Mouse (Mus musculus) heart, embryonic 10.5 days (tissue): ENCODE measurements around the gene Rasgef1b. TPM values are rescaled to one million over a fixed set of nuclear protein-coding genes. Genes with fewer than 3 reads are reported as not detected.
A peak's percentile ranks its signal among the peaks of the same experiment; 100 is the strongest.

Source experiments
- DNase-seq: peaks from one replicate; pipeline ENCODE4 v3.0.0-alpha.2; 2017; ENCODE audit warnings: low spot score
- H3K27ac ChIP-seq: fragments of 300-500 bp; sonication (generic); 2 replicates; pipeline ENCODE4 v1.5.1; 2016; ENCODE audit warnings: mild to moderate bottlenecking
- H3K27me3 ChIP-seq: fragments of 300-500 bp; sonication (generic); 2 replicates; pipeline ENCODE4 v1.6.1; 2016; ENCODE audit warnings: mild to moderate bottlenecking; ENCODE audit not compliant: poor library complexity, insufficient read depth, severe bottlenecking
- H3K36me3 ChIP-seq: fragments of 300-500 bp; sonication (generic); 2 replicates; pipeline ENCODE4 v1.6.1; 2016; ENCODE audit warnings: mild to moderate bottlenecking, moderate library complexity
- H3K4me1 ChIP-seq: fragments of 300-500 bp; sonication (generic); 2 replicates; pipeline ENCODE4 v1.6.1; 2016; ENCODE audit warnings: mild to moderate bottlenecking
- H3K4me3 ChIP-seq: fragments of 300-500 bp; sonication (generic); 2 replicates; pipeline ENCODE4 v1.5.1; 2016; ENCODE audit warnings: mild to moderate bottlenecking, moderate library complexity
- H3K9me3 ChIP-seq: fragments of 300-500 bp; sonication (generic); 2 replicates; pipeline ENCODE4 v1.6.1; 2016; ENCODE audit warnings: mild to moderate bottlenecking, moderate library complexity
- WGBS: fragments of 180-500 bp; shearing (Covaris S2); methylation state at CpG from one replicate; pipeline ENCODE4 v1.1.7; 2016; 5-methylcytosine and 5-hydroxymethylcytosine counted together
- polyA plus RNA-seq: library from polyadenylated mRNA; unstranded; fragments of >200 nt; fragmentation: Nextera tagmentation; extraction: Ambion mirVana; gene quantifications from 2 replicates; pipeline ENCODE4 v1.2.1, GENCODE M21; 2016

Rasgef1b gene
- polyA plus RNA-seq, 1 experiment from 2014 or later, result 20.6 TPM

DNA sequence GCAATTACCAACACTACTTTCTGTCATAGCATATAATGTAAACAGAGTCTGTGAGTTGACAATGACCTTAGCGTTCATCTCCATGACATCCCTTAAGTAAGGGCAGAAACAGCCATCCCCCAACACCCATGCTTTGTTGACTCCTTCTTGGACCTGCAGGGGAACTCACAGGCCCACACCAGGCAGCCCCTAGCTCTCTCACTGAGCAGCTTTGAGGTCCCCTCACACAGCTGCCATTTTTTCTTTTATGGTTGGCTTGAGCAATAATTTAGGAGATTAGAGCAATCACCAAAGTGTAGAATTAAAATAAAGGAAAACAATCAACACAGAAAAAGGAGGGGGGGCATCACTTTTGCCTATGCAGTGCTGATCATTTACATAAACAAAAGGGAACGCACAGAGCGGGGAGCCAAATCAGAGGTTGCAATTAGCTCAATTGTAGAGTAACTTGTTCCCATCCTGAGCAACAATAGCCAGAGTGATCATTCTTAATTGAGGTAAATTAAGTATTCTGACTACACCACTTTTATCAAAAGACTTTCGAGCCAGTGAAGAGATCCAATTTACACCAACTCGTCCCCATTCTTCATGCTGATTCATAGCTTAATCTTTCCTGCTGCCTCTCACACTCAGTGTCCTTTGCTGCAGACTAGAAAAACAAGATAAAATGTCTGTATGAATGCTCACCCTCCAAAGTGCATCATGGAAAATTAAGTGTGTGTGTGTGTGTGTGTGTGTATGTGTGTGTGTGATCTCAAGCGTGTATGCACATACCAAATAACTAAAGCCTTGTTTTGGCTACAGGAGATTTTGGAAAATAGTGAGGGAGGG lies 184.0 kb downstream of the Rasgef1b start:
- peaks cover 9% of the 10 kb centered on the region; the same call in 1 of the 2 replicates for H3K4me1 ChIP-seq
- no peaks in the 10 kb centered on the region; the same call in 1 of the 2 replicates for H3K27me3 ChIP-seq
- no peaks in the 10 kb centered on the region for H3K36me3 ChIP-seq
- no peaks in the 10 kb centered on the region for H3K9me3 ChIP-seq
- no peak for DNase-seq
- 62% methylated on average over 6 of the region's 6 CpGs for WGBS
- H3K27ac ChIP-seq, result no peak overlapping the region
- no peak overlapping the region for H3K4me3 ChIP-seq

DNA sequence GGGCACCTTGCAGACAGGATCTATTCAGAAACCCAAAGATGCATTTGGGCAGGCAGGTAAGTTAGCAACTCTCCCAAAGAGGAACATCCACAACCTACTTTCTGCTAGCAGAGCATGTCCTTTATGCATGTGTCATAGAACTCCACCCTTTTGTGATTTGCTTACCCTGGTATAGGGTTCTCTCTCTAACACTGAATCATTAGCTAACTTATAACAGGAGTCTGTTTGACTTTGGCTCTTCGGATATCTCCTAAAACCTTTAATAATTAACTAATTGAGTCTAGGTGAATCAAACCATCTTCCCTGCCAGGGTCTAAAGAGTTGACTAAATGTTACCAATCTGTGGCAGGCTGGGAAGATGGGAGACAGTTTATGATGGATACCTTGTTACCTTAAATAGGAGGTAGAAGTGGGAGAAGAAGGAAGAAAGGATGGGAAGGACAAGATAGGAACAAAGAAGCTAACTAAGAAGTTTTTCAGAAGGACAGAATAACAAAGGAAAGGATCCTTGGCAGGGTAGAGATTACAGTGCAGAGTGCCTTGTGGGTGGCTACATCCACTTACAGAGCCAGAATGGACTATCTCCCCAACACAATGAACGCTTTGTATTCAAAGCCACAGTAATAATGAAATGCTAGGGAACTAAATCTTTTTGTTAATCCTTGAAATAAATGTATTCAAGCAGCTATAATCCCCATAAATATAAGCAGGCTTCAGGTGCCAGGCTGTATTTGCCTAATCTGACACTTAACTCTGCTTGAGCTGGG lies 186.7 kb downstream of the Rasgef1b start:
- Histone ChIP-seq H3K27me3 (no peaks in the 10 kb centered on the region; the same call in 1 of the 2 replicates), H3K27ac (no peak overlapping the region), H3K9me3 (no peaks in the 10 kb centered on the region), H3K4me3 (no peak overlapping the region), H3K36me3 (no peaks in the 10 kb centered on the region), H3K4me1 (peaks cover 9% of the 10 kb centered on the region; the same call in 1 of the 2 replicates)
- 66% methylated on average over 2 of the region's 2 CpGs for WGBS
- DNase-seq, result no peak

DNA sequence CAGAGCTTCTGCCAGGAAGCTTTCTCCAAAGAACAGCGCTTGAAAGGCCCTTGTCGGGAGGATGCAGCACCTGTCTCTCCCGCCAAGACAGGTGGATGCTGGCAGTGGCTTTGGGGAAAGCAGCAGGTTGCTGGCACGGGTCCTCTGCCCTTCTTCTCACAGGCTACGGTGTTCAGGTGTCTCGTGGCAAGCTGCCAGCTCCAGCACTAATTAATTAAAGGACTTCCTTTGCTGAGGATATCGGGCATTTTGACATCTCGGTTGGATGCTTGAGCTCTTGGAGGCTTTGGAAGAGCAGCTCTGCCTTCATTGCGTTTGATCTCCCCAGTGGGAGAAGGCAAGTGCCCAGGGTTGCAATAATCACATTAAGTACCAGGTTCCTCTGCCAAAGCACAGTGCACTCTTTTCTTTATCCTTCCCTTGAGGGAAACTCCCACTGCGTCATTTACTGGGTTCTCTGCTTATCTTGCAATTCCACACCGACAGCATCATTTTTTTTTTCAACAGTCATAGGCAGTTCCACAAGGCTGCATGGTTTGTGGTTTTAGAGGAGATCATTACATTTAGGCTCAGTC lies 187.5 kb downstream of the Rasgef1b start:
- Histone ChIP-seq H3K4me1 (peaks cover 10% of the 10 kb centered on the region; the same call in 1 of the 2 replicates), H3K36me3 (no peaks in the 10 kb centered on the region), H3K27me3 (no peaks in the 10 kb centered on the region; the same call in 1 of the 2 replicates), H3K4me3 (no peak overlapping the region), H3K9me3 (no peaks in the 10 kb centered on the region), H3K27ac (no peak overlapping the region)
- WGBS, result 50% methylated on average over 11 of the region's 11 CpGs
- DNase-seq, result no peak

DNA sequence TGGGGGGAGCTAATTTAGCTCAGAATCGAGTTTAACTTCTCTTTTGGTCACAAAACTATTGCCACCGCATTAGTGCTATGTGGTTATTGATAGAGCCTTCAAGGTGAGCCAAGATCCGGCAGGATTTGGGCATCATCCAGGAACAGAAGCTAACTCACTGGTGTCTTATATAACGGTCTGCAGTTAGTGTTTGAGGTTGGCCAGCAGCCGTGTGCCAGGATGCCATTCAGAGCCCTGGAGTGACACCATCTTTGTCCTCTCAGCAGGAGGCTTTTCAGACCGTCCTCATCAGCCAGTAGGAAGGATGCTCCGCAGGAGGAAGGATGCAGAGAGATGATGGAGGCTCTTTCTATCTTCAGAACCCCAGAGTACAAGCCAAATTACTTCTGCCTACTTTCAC lies 195.4 kb downstream of the Rasgef1b start:
- Histone ChIP-seq H3K36me3 (no peaks in the 10 kb centered on the region), H3K27me3 (no peaks in the 10 kb centered on the region), H3K4me3 (no peak overlapping the region), H3K27ac (no peak overlapping the region), H3K4me1 (0 out of 2 replicates have a peak, but pooled peaks cover 4% of the 10 kb centered on the region), H3K9me3 (no peaks in the 10 kb centered on the region)
- WGBS, result 76% methylated on average over 7 of the region's 7 CpGs
- no peak for DNase-seq

DNA sequence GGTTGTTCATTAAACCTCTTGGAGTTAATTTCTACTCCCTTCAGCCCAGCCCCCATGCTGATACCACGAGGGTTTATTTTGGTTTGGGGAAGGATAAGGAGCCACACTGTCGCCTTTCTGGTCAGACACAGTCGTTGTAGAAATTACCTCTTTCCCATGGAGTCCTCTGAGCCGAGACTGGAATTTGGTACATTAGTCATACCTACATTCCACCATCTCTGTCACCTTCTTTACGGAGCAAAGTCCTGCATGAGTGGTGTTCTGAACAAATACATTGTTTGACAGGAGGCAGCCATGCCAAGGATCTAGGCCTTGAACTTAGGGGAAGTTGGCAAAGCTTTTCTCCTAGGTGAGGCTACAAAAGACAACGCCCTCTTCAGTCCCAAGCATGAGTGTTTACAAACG lies 202.1 kb downstream of the Rasgef1b start:
- H3K27me3 ChIP-seq, result no peaks in the 10 kb centered on the region
- no peak for DNase-seq
- H3K27ac ChIP-seq, result peak overlapping the region; percentile 9; the same call in 1 of the 2 replicates
- H3K4me3 ChIP-seq, result no peak overlapping the region
- no peaks in the 10 kb centered on the region for H3K9me3 ChIP-seq
- H3K4me1 ChIP-seq, result peaks cover 22% of the 10 kb centered on the region
- 57% methylated on average over 7 of the region's 7 CpGs for WGBS
- H3K36me3 ChIP-seq, result no peaks in the 10 kb centered on the region

DNA sequence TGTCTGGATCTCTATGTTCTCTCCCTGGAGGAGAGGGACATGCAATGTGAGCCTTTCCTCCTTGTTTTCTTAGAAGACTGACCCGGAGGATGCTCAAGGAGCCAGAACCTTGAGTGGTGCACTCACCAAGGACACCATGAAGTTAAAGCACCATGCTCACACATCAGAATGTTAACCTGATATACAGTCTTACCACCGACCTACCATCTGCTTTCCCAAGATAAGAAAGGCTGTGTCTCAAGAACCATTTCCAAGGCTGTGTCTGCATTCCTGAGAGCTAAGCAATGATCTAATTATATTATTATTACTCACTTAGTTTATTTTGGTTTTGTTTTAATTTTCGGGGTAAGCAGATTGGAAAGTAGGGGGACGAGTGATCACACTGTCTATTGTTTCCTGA lies 203.2 kb downstream of the Rasgef1b start:
- no peak for DNase-seq
- Histone ChIP-seq H3K4me3 (no peak overlapping the region), H3K4me1 (peaks cover 25% of the 10 kb centered on the region), H3K27ac (no peak overlapping the region), H3K36me3 (no peaks in the 10 kb centered on the region), H3K27me3 (no peaks in the 10 kb centered on the region), H3K9me3 (no peaks in the 10 kb centered on the region)
- WGBS, result 48% methylated on average over 4 of the region's 4 CpGs

DNA sequence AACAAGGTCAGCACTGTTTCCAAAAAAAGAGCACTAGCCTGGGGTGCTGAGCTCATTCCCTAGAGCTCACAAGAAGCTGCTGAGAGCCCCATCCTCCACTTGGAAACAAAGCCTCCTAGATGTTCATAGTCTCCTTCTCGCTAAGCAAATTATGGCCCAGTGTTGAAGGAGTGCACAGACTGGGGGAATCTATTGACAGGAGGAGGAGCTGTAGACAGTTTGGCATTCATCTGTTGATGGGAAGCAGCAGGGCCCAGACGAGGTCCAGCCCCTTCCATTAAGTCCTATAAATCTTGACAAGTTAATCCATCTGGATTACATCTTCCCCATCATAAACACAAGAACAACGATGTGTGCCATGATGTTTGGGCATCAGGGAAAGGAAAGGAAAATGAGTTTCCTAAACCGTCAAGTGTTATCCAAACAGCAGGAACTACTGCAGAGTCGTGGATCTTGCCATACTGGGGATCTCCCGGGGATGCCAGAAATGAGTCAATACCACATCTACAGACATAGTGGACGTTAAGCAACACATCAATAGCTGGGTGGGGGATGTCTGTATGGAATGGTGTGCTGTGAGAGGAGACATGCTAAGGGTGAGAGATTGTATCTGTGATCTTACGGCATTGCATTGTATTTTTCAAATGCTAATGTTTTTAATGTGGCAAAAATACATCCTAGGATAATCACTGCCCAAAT lies 206.1 kb downstream of the Rasgef1b start:
- no peaks in the 10 kb centered on the region for H3K27me3 ChIP-seq
- no peaks in the 10 kb centered on the region for H3K36me3 ChIP-seq
- H3K9me3 ChIP-seq, result no peaks in the 10 kb centered on the region
- peak overlapping the region; percentile 71; the same call in 1 of the 2 replicates for H3K27ac ChIP-seq
- WGBS, result 24% methylated on average over 8 of the region's 8 CpGs
- no peak for DNase-seq
- H3K4me3 ChIP-seq, result no peak overlapping the region
- peaks cover 36% of the 10 kb centered on the region for H3K4me1 ChIP-seq

DNA sequence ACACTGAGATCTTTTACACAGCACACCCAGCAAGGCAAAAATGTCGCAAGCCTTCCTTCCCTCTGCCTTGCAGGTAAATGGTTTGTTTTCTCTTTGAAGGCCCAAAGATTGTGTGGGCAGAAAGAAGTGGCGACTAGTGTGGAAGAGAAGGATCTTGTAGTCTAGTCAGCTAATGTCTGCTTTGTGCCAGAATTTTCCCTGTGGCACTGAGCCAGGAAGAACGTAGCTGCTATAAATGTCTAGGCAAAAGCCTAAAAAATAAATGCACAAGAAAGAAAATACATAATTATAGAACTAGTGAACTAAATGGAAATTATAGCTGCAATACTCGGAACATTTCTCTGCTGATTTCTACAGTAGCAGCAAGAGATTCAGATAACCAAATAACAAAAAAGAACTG lies 207.5 kb downstream of the Rasgef1b start:
- Histone ChIP-seq H3K4me3 (no peak overlapping the region), H3K27me3 (no peaks in the 10 kb centered on the region), H3K36me3 (no peaks in the 10 kb centered on the region), H3K9me3 (no peaks in the 10 kb centered on the region), H3K4me1 (peaks cover 31% of the 10 kb centered on the region), H3K27ac (no peak overlapping the region; the same call in 1 of the 2 replicates)
- no peak for DNase-seq
- WGBS, result 65% methylated on average over 4 of the region's 4 CpGs

DNA sequence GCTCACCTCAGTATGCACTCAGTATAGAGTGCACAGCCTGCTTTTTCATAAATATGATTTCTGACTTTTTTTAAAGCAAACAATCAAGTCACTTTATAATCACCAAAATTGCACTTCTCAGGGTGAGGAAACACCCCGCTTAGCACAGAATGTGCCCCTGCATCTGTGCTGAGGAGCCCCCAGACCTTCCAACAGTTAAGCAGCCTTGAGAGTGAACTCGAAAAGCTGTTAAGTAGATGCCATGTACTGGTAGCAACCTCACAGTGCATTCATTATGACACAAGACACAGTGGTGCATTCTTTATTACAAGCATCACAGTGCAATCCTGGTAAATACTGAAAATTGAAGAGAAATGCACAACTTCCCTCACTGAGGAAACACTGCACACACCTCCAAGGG lies 209.3 kb downstream of the Rasgef1b start:
- no peak overlapping the region for H3K4me3 ChIP-seq
- peaks cover 40% of the 10 kb centered on the region for H3K4me1 ChIP-seq
- H3K36me3 ChIP-seq, result no peaks in the 10 kb centered on the region
- 84% methylated on average over 2 of the region's 2 CpGs for WGBS
- no peaks in the 10 kb centered on the region for H3K27me3 ChIP-seq
- no peak for DNase-seq
- H3K27ac ChIP-seq, result peak overlapping the region; percentile 2; the same call in 1 of the 2 replicates
- no peaks in the 10 kb centered on the region for H3K9me3 ChIP-seq

DNA sequence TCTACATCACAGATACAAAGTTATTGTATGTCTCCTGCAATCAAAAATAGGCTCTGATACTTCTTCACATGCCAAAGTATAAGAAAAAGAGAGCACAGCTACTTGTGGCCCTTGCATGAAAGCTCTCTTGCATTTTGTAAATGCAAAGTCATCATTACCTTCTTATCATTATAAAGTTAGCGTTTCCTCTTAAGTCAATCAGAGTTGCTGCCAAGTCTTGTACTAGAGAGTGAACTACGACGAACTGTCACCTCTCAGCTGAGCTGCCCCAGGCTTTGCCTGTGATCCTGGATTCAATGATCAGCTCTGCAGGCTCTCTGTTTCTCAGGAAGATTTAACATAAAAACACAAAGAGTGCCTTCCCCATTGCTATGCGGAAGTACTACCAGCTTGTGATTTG lies 209.8 kb downstream of the Rasgef1b start:
- no peak for DNase-seq
- Histone ChIP-seq H3K4me1 (peaks cover 40% of the 10 kb centered on the region), H3K36me3 (no peaks in the 10 kb centered on the region), H3K4me3 (no peak overlapping the region), H3K9me3 (no peaks in the 10 kb centered on the region), H3K27ac (peak overlapping the region; percentile 2; the same call in 1 of the 2 replicates), H3K27me3 (no peaks in the 10 kb centered on the region)
- WGBS, result 41% methylated on average over 4 of the region's 4 CpGs

DNA sequence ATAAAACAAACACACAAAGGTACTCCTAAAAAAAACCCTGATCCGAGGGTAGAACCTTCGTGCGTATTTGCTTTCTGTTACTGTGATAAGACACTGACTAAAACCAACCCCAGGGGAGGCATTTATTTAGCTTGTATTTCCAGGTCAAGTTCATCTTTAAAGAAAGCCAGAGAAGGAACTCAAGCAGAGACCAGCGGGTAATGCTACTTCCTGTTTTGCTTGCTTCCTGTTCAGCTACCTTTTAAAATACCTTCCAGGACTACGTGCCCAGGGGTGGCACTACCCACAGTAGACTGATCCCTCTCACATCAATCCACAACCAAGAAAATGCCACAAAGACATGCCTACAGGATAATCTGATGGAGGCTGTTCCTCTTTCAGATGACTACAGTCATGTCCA lies 212.7 kb downstream of the Rasgef1b start:
- Histone ChIP-seq H3K36me3 (no peaks in the 10 kb centered on the region), H3K4me1 (peaks cover 21% of the 10 kb centered on the region), H3K27ac (no peak overlapping the region), H3K9me3 (no peaks in the 10 kb centered on the region), H3K4me3 (no peak overlapping the region), H3K27me3 (no peaks in the 10 kb centered on the region)
- no peak for DNase-seq
- WGBS, result 54% methylated on average over 5 of the region's 5 CpGs

DNA sequence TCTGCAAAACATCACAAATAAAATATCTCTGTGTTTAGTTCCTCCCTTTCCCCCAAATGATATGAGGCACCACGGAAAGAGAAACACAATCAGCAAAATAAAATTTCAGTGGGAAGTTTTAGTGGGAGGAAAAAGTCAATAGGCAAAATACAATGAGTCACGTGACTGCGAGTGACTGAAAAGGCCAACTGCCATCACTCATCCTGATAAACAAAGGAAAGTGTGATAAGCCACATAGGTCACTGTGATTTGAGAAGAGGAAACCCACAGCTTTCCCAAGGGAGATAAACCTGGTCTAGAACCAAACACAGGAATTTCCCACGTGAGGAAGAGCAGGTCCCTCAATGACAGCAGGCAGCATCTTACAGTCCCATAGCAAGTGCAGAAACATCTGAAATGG lies 213.1 kb downstream of the Rasgef1b start:
- Histone ChIP-seq H3K4me3 (no peak overlapping the region), H3K27ac (no peak overlapping the region), H3K36me3 (no peaks in the 10 kb centered on the region), H3K9me3 (no peaks in the 10 kb centered on the region), H3K4me1 (peaks cover 20% of the 10 kb centered on the region), H3K27me3 (no peaks in the 10 kb centered on the region)
- 30% methylated on average over 4 of the region's 4 CpGs for WGBS
- no peak for DNase-seq
